Mouse (Mus musculus): ENCODE measurements around the gene Rnf213.

The Rnf213 gene

DNA sequence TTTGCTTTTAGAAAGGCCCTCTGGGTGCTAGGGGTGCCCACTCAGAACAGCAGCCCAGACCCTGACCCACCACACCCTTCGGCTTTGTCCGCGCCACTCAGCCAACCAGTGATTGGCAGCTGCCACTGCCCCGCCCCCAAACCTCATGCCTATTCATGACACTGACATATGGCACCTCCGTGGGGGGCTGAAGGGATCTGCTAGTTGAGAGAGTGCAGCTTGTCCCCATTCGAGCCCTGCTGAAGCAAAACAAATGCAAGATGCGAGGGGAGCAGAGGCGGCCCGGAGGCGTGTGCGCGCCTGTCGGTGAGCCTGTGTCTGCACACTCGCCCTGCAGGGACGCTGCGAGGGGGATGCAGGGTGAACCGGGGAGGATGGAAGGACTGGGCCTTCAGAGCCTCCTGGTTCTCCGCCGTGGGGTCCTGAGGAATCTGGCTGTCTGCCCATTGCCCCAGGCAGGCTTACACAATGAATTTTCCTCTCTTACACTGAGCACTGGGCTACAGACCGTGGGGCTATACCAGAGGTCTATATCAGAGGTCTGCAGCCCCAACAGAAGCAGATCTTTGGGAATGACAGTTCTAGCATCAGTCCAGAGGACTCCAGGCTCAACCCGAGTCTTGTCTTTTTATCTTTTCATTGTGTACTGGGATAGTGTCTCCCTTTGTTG lies 122.2 kb downstream of the Rnf213 start:
- DNase-seq (ENCODE audit: low read depth, low spot score), result no peak

DNA sequence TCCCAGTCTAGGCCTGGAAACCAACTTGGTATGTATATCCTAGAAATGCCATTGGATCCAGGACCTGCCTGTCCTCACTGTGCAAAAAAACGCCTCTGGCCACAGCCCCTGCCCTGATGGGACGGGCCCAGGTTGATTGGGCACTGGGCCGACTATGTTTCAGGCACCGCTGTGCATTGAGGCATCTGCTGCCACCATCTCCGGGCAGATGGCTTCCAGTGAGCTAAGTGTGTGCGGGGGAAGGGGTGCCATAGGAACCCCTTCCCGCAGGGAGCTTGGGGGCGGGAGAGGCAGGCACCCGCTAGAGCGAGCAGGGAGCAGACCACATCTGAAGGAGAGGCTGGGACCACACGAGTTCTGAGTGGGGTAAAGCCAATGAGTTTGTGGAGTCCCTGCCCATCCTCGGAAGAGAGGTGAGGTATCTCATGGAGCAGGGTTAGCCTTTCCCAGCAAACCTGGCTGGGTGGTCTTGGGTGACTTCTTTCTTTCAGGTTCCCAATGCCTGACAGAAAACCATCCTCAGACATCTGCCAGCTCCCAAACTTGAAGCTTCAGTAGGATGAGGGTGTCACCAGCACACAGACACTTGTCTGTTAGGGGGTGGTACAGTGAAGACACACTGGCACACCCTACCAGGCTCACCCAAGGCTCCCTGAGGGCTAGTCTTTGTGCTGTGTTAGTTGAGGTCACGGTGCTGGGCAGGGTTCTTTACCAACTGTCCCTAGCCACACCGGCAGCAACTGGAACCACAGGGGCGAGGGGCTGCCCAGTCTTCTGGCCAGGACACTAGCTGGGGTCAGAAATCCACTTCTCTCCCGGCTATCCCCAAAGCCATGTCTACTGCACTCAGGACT lies 123.2 kb downstream of the Rnf213 start:
- no peak for DNase-seq (ENCODE audit: low read depth, low spot score)

GRCm38 (mm10) chr11:119516677-119517361 lies 123.9 kb downstream of the Rnf213 start:
- DNase-seq (ENCODE audit: low read depth, low spot score), result peak; percentile 92

DNA sequence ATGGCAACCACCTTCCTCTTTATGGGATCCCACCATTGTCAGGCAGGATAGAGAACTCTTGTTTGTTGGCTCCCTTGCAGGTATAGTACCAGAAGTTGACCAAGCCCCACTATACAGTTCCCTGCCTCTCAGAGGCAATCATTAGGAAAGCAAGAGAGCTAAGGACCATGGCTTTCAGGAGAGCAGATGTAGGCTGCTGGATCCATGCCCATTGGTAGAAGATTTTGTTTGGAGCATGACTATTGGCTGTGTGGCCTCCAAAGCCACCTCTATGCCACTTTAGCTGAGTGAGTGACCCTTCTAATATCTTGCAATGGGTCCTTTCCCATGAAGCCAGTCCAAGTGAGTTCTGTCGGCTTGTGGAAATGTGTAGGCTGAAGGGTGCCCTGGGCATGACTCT lies 126.5 kb downstream of the Rnf213 start:
- DNase-seq (ENCODE audit: low read depth, low spot score), result no peak

DNA sequence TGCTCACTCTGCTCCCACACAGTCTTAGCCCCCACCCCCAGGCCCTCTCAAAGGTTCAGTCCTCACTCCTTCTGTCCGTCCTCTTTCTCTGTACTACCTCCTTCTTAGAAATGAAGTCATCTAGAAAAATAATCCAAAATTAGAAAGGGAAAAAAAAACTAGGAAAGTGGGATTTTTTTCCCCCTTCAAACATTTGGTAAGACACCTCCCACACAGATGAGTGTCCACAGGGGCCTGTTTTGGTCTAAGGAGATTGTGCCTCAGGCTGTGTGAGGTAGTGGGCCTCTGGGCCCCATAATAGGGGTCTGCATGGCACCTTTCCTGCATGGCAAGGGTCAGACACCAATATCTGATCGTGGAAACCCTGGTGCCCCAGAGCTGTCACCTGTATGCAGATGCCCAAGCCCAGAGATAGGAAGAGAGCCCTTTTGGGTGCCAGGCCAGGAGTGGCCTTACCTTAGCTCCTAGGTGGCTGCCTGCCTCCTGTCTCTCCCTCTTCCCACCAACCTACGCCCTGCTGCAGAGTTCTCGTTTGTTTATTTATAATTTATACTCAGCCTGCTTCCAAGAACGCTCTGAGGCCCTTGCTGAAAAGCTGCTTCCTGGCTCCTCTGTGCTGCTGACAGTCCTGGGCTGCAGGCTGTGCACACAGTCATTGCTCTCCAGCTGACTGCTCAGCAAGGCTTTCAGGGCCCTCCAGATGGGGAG lies 127.3 kb downstream of the Rnf213 start:
- no peak for DNase-seq (ENCODE audit: low read depth, low spot score)

DNA sequence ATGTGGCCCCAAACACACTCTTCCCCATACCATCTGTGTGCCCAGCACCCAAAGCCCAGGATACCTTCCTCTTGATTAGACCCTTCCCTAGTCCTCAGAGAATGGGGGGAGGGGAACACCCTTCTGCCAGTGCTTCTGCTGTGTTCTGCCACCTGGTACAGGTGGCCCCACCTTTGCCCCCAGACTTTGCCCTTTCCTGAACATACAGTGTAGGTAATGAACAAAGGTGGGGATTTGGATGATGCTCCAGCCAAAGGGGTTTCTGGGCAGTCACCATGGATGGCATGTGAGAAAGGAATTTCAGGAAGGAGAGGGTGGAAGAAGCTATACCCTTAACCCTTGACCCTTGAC lies 127.8 kb downstream of the Rnf213 start:
- DNase-seq (ENCODE audit: low read depth, low spot score), result no peak

DNA sequence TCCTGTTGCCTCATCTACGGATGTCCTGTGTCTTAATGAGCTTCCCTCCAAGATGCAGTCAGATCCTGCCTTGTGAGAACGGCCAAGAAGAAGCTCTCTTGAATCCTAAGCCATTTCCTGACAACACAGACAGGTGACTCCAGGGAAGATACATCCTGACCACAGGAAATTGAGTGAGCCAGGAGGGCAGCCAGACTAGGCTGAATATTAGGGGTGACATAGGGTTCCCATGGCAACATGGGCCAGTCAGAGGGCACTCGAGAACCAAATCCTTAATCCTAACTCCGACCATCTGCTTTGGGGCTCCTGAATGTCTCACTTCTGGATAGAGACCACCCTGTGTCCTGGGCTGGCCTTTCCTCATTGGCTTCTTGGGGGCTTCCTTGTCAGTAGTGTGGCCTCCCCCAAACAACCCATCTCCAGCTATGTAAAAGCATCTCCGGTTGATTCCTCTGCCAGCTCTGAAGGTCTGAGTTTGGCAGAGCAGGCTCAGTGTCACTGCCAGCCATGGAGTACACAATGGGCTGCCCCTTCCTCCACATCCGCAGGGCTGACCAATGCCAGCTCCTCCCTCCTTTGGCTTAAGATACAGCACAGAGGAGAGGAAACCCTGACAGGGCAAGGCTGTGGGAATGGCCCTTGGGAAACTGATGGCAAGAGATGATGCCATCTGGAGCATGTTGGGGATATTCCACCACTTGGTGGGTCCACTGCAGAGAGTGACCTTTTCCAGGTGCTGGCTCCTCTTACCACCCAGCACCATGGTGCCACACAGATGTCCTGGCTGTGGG lies 129.2 kb downstream of the Rnf213 start:
- DNase-seq (ENCODE audit: low read depth, low spot score), result no peak

GRCm38 (mm10) chr11:119522779-119523178 lies 129.9 kb downstream of the Rnf213 start:
- no peak for DNase-seq (ENCODE audit: low read depth, low spot score)

GRCm38 (mm10) chr11:119523392-119523791 lies 130.5 kb downstream of the Rnf213 start:
- no peak for DNase-seq (ENCODE audit: low read depth, low spot score)

GRCm38 (mm10) chr11:119524545-119524949 lies 131.6 kb downstream of the Rnf213 start:
- no peak for DNase-seq (ENCODE audit: low read depth, low spot score)

GRCm38 (mm10) chr11:119526068-119526966 lies 133.4 kb downstream of the Rnf213 start:
- DNase-seq (ENCODE audit: low read depth, low spot score), result no peak

DNA sequence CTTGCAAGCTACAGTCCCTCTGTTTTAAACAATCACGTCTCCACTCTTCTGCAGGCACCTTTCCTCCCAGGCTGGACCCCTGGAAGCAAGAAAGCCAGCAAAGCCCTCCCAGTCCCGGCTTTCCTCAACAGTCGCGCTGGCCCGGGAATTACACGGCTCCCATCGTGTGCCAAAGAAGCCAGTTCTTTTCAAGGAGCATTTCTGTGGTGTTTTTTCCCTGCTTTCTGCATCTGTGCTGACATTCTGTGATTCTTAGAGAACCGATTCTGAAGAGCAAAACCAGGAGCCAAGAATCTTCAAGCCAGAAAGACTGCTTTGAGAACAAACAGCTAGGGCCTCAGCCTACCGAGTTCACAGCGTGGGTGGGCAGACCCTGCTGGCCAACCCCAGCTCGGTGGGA lies 136.0 kb downstream of the Rnf213 start:
- DNase-seq (ENCODE audit: low read depth, low spot score), result no peak

DNA sequence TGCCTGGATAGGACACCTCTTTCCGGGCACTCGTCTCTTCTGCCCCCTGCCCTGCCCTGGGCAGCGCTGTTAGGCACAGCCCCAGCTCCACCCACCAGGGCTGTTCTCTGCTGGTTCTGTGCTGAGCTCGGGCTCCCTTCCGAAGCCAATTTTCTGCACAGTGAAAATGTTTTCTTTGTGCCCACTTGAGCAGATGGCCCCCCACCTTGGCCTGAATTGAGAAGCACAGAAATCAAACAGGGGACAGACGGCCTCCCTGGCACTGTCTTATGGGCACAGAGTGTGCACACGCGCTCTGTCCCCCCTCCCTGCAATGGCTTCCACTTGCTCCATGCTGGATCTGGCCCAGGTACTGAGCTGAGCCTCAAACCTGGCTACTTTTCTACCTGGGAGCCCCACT lies 139.6 kb downstream of the Rnf213 start:
- DNase-seq (ENCODE audit: low read depth, low spot score), result no peak

- peak; percentile 14 for DNase-seq (ENCODE audit: low read depth, low spot score)
These were observed 140.8 kb downstream of the Rnf213 start for GRCm38 (mm10) chr11:119533745-119534144.

All from 3T3-L1 (cell line).